Mouse (Mus musculus) activated CD4-positive, CD25-positive, alpha-beta regulatory T cell, adult 4 months (primary cell): Measurements from ENCODE around the gene Cyp2d22. TPM values are rescaled to one million over a fixed set of nuclear protein-coding genes. Genes with fewer than 3 reads are reported as not detected.

Source experiments
- ATAC-seq: one replicate; pipeline ENCODE4 v1.8.0; 2017
- polyA plus RNA-seq, 2 experiments: library from polyadenylated mRNA; unstranded; fragments of 100-300 nt; shearing (Covaris generic); gene quantifications; one replicate each; pipeline ENCODE4 v1.2.1; 2017

Gene Cyp2d22
- polyA plus RNA-seq, 2 experiments from 2014 or later = 3.6 to 6.5 TPM

DNA sequence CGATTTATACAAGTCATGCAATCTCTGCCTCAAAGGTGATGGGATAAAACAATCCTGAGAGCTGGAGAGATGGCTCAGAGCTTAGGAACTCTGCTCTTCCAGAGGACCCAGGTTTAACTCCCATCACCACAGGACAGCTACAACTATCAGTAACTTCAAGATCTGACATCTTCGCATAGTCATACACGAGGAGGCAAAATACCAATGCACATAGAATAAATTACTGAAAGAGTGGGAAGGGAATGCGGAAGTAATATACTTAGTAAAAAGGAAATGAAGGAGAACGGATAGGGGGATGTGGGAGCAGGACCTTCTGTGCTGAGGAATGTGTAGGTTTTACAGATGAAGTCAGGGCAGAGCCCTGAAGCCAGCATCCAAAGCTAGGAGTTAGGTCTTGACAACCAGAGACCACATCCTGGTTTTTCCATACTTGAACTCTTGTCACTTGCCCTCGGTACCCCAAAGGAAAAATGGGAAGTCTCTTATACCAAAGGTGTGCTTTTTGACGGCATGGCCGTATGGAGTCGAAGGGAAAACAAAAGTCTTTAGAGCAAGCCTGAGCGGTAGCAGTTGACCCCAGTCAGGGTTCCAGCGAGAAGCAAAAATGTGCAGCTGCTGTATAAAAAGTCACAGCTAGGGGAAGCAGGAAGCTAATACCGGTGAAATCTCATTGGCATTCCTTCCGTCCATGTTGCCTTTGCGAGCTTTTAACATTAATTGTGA lies 33.3 kb downstream of the Cyp2d22 start:
- no peak for ATAC-seq

DNA sequence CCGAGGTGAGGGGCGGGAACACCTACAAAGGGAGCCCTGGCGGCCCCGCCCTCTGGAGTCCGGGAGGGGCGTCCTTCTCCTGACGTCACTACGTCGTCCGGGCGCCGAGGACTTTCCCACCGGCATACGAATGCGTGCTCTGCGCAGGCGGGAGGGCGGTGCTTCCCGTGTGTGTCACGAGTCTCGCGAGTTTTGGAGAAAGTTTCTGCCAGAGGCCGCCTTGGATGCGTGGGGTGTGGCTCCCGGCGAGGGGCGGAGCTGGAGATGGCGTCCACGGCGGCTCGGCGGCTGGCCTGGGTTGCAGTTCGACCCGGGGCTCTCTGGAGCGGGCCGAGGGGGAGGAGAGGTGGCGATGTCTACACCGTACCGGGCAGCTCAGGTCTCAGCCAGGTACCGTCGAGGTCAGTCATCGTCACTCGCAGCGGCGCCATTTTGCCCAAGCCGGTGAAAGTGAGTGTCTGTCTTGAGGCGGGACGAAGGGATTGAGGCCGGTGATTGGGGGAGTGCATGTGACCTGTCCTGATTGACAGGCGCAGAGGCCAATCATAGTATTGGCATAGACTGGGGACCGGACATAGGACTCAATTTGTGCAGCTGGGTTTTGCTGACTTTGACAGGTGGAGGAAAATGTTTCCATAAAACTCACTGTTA lies 34.1 kb downstream of the Cyp2d22 start:
- peak; percentile 92 for ATAC-seq

DNA sequence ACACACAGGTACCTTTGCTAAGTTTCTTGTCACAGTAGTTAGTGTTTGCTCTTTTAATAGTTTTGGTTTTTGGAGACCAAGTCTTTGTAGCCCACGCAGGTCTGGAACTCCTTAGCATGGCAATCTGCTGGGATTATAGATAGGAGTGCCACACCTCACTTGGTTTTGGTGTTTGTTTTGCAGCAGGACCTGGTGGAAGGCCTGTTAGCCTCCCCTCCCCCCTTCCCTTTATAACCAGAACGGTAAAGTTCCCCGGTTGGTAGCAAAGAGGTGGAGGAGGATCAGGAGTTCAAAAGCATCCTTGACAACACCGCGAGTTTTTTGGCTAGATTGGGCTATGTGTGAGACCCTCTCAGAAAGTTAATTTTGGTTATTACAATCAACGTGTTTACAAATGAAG lies 35.1 kb downstream of the Cyp2d22 start:
- ATAC-seq = no peak

DNA sequence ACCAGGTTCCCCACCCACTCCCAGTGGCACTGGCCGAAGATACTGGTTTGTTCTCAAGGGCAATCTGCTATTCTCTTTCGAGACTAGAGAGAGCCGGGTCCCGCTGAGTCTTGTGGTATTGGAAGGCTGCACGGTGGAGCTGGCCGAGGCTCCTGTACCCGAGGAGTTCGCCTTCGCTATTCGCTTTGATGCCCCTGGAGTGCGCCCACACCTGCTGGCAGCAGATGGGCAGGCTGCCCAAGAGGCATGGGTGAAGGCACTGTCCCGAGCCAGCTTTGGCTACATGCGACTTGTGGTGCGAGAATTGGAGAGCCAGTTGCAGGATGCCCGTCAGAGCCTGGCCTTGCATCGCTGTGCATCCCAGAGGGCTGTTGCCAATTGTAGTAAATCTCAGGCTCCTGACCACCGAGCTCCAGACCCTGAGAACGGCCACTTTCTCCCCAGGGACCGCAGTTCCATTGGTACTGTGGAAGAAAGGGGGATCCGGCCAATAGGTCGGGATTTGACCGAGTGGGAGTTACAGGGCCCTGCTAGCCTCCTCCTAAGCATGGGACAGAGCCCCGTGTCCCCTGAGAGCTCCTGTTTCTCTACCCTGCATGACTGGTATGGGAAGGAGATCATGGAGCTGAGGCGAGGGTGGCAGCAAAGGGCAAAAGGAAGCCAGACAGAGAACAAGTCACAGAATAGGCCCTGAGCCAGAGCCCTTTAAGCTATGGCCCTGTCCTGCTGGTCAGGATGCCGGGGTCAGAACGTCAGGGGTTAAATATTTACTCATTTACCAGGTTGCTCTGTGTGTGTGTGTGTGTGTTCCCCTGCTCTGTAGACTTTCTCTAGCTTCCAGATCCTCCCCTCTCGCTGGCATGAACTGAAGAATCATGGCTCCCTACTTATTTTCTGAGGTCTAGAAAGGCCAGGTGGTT lies 36.4 kb downstream of the Cyp2d22 start:
- ATAC-seq = no peak

DNA sequence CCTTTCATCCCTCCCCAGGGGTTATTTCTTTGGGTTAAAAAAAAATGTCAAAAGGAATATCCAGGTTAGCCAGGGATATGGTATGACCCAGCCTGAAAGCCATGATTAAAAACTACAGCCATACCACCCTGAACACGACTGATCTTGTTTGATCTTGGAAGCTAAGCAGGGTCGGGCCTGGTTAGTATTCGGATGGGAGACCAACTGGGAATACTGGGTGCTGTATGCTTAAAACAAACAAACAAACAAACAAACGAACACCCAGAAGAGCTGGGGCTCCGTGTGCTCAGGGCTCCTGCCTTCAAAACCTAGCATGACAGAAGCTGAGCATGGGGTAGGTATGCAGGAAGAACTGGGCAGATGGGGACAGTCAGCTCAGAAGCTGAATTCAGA lies 37.5 kb downstream of the Cyp2d22 start:
- ATAC-seq = no peak

DNA sequence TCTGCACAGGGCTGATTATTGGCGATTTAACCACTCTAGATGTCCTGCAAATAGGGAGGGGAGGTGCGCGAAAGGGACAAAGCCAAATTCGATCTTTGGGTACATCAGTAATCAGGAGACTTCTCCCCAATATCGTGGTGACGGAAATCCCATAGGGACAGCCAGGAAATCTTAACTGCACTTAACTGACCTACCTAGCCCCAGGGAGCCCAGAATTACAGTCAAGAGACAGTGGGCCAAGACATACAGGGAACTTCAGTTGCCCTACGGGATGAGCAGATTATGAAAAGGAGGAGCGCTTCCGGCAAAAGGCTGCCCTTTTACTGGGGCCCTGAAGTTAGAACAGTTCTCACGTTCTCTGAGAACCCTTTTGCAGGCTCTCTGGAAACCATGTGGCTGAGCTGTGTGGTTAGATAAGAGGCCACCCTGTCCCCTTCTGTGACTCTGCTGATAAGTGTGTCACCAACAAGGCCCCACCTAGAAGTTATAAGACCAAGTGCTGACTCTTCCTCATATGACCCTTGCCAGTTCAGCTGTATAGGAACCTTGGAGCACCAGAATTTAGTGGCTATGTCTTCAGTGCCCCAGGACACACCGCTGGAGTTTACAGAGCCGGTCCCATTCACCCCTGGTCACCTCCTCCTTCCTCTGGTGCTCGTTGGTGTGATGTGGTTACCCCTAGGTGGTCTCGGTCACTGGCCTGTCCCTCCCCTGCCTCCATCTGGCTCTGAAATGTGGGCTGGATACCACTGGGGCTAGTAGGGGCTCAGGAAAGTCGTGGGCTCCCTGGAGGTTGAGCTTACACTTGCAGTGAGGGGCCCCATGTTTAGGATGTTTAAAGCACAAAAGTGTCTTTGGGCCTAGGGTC lies 38.2 kb downstream of the Cyp2d22 start:
- ATAC-seq = peak; percentile 6

DNA sequence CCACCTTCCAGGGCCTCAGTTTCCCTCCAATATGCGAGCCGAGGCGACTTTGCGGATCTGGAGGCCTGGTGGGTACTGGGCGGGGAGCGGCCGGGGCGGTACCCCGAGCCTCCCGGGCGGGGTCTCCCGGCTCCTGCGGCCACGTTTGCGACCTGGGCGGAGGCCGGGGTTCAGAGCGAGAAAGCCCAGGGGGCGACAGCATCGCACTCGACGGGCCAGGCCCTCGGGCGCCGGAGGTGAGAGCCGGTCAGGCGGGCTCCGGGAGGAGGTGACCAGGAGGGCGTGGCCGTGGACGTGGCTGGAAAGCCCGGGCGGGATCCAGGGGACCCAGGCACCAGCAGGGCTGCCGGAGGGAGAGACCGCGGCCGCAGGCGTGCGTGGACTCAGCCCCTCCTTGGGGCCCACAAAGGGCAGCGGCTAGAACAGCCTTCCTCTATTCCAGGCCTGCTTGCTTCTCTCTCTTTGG lies 39.0 kb downstream of the Cyp2d22 start:
- no peak for ATAC-seq

DNA sequence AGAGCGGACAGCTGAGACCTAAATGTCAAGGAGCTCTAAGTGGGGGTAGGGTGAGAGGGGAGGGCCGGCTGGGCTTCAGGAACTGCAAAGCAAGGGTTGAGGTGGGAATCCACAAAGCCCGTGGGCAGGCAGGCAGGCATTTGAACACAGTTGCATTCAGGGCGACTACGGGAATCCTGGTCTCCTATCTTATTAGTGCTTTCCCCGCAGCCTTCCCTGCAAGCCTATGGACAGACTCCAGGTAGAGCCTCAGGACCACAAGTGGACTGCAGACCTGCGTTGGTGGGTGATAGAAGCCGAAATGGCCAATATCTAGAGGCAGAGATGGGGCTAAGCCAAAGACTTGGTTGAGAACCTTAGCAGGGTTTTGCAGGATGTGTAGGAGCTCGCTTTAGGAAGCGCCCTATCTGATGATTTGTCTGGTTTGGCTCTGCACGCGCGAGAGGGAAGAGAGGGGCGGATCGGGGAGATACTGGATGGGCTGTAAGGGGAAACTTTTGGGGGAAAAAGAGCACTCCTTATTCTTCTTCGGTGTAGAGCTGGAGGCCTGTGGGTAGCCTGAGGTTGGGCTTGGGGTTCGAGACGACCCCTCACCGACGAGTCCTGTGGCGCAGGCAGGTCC lies 39.5 kb downstream of the Cyp2d22 start:
- ATAC-seq = no peak

DNA sequence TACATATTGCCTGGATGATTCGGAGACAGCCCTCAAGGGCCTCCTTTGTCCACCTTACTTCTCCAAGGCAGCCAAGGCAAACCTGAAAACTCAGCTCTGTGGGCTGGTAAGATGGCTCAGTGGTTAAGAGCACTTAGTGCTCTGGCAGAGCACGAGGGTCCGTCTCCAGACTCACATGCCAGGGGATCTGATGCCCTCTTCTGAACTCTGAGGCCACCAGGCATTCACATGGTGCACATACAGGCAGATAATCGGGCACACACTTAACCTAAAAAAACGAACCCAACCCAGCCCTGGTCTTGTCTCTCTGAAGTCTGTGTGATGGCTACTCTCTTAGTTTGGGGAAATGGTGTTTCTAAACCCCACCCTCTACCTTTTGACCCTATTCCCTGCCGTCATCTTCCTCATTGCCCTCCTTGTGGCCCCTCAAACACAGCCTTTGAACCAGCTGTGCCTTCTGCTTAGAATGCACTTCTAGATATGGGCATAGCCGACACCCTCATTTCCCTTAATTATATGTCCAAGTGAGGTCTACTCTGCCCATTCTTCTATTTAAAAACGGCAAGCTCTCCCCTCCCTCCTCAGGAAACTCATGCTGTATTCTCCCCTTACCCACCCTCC lies 40.3 kb downstream of the Cyp2d22 start:
- ATAC-seq = no peak

DNA sequence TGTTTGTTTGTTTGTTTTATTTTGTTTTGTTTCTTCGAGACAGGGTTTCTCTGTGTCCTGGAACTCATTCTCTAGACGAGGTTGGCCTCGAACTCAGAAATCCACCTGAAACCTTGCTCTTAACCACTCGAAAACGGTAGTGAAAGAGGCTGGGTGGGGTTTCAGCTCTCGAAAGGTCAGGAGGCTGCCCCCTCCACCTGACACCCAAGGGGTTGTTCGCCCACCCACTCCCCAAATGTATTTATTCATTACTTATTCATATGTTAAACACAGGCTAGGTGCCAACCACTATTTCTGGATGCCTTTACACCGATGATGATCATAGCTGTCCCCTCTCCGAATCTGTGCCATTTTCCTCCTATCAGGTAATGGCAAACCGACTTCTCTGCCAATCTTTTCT lies 40.9 kb downstream of the Cyp2d22 start:
- ATAC-seq = no peak

DNA sequence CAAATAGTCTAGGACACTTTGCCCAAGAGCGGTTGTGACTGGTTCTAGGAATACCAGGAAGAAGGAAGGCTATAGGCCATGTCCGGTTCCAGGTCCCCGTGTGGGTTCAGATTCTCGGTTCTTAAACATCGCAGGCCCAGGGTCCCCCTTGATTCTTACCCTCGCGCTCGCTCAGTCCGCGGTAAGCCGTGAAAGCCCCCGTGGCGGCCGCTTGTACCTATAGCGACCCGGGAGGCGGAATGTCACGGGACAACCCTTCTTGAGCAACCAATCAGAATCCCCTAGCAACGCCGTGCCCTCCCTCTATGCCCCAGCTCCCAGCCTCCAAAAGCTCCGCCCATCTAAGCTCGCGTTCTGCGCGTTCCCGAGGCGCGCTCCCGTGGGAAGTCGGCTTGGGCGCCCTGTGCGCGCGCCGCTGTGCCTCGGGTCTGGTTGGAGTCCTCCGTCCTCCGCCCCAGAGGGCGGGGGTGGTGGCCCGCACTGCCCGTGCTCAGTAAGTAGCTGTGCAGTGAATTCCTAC lies 41.4 kb downstream of the Cyp2d22 start, which contains the start of the genes Naga, Pheta2 and Smdt1:
TSS of gene Naga (minus strand) at position 333 of the 520 bp plus-strand sequence.
TSS of gene Pheta2 (plus strand) at position 350 of the 520 bp plus-strand sequence.
TSS of gene Smdt1 (plus strand) at position 367 of the 520 bp plus-strand sequence.
- peak; percentile 94 for ATAC-seq

DNA sequence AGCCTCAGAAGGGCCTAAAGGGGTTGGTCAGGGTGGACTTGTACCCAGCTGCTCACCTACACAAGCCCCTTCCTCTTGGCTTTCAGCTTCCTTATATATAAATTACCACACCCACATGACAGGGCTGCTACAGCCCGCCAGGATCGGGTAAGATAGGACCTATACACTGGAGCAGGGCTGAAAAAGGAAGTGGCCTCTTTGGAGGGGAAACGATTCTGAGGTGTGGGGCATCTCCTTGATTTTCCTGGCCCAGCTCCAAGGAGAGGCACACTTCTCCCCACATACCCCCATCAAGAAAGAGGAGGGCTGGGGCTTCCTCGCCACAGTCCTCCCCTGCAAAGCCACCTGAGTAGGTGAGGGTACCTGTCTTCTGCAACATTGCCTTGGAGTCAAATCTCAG lies 42.2 kb downstream of the Cyp2d22 start:
- no peak for ATAC-seq

DNA sequence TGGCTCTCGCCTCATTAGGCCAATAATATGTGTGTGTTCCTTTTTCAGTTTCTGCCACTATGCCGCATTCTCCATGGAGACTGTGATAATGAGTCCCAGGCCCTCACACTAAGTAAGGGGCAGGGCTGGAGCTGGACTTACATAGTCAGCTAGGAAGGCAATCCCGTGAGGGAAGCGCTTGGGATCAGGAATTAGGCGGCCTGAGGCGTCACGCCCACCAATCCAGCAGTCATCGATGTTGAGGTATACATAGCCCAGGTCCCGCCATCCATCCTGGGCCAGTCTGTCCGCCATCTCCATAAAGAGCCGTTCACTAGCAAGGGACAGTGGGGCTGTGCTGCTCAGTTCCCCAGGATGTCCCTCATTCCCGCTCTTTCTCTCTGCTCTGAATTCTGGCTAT lies 43.4 kb downstream of the Cyp2d22 start:
- no peak for ATAC-seq

DNA sequence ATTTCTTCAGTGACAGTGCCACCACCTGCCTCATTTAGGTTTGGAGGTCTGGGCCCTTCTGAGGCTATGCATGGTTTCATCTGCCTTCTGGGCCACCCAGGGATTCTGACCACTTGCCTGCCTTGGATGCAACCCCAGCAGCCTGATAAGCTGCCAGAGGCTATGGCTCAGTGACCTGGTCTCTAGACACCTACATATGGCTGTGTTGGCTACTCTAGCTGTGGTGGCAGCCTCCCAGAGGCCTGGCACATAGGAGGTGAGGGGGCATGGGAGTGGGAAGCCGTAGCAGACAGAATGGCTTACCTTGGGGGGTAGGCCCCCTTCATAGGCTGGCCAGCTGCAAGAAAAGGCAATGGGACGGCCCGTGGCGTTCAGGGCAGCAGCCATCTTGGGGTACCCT lies 44.9 kb downstream of the Cyp2d22 start:
- ATAC-seq = no peak

DNA sequence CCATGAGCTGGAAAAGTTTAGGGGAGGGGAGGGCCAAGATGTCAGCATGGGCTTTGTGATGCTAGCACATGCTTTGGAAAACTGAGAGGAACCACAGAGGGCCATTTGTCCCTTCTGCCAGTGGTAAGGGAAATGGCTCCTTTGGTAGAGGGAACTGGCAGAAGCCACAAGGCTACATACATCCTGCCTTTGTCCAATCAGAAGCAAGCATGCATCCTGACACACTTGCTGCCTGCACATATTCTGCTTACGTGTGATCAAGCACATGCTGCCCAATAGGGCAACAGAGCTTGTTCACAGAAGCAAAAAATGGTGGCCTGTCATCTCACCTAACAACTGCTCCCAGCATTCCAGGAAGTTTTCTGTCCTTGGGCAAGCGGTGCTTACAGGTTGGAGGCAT lies 54.7 kb downstream of the Cyp2d22 start:
- ATAC-seq = no peak

DNA sequence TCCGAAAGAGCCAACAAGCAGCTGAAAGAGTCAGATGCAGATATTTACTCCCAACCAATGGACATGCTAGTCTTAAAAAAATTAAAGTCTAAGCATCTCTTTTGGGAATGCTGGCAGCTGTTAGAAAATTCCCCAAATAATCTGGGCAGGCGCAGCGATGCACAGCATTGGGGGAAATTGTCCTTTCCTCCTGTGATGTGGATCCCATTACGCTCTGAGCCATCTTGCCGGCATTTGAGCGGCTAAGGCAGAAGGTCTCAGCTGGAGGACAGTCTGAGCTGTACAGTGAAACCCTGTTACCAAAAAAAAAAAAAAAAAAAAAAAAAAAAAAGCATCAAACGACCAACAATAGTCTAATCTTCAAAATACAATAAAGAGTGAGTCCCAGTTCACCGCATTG lies 57.9 kb downstream of the Cyp2d22 start:
- ATAC-seq = no peak
